Mouse (Mus musculus): ENCODE measurements around the gene Pmf1. TPM values are rescaled to one million over a fixed set of nuclear protein-coding genes. Genes with fewer than 3 reads are reported as not detected.
"Not testable (repeated sequence)": the region's sequence is repeated elsewhere in the genome, so short reads cannot be mapped to it uniquely, and the experiment has no call there.

Pmf1 gene
- polyA plus RNA-seq, 3 experiments from 2014 or later: 46.3 to 105 (median 50.5) TPM

DNA sequence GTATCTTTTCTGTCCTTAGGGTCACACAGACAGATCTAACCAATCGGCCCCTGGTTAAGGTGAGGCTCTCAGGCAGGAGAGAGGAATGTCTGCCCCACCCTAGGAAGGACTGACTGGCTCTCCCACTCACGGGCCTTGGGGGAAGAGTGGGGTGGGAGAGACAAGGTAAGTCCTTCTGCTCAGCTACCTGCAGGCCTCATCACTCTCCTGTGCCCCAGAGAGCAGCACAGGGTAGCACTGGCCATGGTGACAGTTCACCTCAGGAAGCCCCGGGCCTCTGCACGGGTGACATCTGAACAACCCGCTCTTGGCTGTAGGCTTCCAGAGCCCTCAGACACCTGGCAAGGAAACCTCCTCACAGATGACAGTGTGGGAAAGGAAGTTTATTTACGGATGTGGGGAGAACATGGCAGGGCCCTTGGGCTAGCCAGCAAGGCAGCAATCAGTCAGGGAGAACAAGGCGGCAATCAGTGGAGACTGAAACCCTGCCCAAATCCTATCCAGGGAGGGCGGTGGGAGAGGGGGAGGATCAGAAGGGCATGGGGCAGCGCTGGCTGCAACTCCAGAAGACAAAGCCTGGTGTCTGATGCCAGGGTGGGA, 16.3 kb downstream of the Pmf1 start:
- ATAC-seq: no peak

DNA sequence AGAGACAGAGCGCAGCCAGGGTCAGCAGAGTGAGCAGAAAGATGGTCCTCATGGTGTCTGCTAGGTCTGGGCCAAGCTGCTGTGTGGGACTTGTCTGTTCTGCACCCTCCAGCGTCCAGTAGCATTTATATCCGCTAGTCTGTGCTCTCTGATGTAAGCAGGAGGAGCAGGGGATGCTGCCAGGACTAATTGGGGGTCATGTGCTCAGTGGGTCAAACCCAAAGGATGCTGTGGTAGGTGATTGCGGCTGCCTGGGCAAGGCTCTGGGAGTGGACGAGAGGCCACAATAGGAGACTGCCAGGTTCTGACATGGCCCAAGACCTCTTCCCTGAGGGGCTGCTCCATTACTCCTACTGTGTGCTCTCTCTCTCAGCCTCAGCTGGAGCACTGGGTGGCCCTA, 25.8 kb downstream of the Pmf1 start, which contains the start of gene Bglap:
Gene Bglap, minus strand, starts transcription at position 101 of the 400 bp plus-strand sequence.
- ATAC-seq: no peak

DNA sequence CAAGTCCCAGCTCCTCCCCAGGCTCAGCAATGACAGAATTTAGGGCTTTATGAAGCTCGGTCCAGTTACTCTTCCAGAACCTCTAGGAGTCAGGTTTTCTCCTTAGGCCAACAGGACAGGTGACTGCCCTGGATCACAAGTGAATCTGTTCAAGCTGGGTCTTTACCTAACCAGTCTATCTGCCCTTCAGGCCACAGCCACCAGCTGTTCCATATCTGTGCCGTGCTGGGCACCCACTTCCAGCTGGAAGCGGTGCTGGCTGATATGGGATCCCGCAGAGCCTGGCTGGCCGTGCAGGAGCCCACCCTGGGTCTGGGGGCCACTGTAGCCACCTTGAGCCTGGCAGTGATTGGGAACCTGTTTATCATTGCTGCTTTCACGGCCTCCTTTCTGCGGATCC, 27.7 kb downstream of the Pmf1 start:
- not testable (repeated sequence) for ATAC-seq

DNA sequence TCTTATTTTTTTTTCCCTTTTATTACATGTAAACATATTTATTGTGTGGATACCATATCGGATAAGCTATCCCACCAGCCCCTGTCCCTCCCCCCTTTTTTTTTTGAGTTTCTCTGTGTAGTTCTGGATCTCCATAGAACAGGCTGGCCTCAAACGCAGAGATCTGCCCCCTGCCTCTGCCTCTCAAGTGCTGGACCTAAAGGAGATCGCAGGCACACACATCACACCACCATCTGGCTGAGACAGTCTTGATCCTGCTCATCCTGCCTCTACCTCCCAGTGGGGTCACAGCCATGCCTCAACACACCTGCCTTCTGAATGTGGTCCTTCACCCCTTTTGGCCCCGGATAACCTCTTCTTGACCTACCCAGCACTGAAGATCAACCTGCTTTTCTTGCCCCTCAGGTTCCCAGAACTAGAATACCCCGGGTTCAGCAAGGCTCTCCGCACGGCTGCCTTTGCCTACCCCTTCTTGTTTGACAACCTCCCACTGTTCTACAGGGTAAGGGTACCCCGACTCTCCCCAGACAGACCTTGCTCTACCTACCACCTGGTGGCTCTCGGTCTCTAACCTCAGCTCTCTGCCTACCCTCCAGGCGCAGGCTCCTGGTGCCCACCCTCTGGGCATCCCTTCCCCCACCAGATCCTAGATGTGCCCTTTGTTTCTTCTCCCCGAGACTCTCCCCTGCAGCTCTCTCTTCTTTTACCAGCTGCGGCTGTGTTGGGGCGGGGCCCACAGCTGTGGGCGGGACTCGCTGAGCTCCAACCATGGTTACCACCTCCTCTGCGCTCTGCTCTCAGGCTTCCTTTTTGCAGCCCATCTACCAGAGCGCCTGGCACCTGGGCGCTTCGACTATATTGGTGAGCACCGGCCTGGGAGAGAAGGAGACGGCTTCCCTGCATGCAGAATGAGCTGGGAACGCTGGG, 28.5 kb downstream of the Pmf1 start:
- peak; percentile 99 for ATAC-seq

DNA sequence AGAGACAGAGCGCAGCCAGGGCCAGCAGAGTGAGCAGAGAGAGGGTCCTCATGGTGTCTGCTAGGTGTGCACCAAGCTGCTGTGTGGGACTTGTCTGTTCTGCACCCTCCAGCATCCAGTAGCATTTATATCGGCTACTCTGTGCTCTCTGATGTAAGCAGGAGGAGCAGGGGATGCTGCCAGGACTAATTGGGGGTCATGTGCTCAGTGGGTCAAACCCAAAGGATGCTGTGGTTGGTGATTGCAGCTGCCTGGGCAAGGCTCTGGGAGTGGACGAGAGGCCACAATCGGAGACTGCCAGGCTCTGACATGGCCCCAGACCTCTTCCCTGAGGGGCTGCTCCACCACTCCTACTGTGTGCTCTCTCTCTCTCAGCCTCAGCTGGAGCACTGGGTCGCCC, 31.5 kb downstream of the Pmf1 start, which contains the start of gene Bglap2:
Gene Bglap2, minus strand, starts transcription at position 101 of the 400 bp plus-strand sequence.
- not testable (repeated sequence) for ATAC-seq

DNA sequence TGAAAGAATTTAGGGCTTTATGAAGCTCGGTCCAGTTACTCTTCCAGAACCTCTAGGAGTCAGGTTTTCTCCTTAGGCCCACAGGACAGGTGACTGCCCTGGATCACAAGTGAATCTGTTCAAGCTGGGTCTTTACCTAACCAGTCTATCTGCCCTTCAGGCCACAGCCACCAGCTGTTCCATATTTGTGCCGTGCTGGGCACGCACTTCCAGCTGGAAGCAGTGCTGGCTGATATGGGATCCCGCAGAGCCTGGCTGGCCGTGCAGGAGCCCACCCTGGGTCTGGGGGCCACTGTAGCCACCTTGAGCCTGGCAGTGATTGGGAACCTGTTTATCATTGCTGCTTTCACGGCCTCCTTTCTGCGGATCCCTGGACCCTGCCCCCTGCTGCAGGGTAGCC, 33.5 kb downstream of the Pmf1 start:
- not testable (repeated sequence) for ATAC-seq

DNA sequence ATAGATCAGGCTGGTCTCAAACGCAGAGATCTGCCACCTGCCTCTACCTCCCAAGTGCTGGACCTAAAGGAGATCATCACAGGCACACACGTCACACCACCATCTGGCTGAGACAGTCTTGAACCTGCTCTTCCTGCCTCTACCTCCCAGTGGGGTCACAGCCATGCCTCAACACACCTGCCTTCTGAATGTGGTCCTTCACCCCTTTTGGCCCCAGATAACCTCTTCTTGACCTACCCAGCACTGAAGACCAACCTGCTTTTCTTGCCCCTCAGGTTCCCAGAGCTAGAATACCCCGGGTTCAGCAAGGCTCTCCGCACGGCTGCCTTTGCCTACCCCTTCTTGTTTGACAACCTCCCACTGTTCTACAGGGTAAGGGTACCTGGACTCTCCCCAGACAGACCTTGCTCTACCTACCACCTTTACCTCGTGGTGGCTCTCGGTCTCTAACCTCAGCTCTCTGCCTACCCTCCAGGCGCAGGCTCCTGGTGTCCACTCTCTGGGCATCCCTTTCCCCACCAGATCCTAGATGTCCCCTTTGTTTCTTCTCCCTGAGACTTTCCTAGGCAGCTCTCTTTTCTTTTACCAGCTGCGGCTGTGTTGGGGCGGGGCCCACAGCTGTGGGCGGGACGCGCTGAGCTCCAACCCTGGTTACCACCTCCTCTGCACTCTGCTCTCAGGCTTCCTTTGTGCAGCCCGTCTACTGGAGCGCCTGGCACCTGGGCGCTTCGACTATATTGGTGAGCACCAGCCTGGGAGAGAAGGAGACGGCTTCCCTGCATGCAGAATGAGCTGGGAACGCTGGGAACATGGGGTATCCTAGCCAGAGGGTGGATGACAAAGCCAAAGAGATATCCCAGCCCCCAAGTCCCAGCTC, 34.1 kb downstream of the Pmf1 start:
- peak; percentile 85 for ATAC-seq

DNA sequence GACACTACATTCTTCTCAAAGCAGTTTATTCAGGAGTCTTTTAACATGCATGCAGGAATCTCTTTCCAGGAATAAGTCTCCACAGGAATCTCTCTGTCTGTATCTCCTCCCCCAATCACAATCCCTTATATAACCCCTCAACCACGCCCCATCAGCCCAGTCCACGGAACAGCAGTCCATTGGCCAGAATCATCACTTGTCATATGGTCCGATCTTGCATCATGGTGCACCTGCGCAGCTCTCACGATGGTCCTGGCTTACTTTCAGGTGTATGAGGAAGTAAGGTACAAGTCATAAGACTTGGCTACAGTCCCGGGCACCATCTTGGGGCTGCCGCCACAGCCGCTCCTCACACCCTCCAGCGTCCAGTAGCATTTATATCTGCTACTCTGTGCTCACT, 37.5 kb downstream of the Pmf1 start, which contains the start of gene Bglap3:
Gene Bglap3, minus strand, starts transcription at position 101 of the 400 bp plus-strand sequence.
- not testable (repeated sequence) for ATAC-seq

DNA sequence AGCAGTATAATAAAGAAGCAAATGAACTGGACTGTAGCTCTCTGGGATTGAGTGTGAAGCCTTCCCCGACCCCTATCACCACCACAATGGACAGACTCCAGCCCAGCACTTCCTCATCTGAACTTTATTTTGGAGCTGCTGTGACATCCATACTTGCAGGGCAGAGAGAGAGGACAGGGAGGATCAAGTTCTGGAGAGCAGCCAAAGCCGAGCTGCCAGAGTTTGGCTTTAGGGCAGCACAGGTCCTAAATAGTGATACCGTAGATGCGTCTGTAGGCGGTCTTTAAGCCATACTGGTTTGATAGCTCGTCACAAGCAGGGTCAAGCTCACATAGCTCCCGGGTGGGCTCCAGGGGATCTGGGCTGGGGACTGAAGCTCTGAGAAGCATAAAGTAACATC, 41.6 kb downstream of the Pmf1 start:
- ATAC-seq: not testable (repeated sequence)

DNA sequence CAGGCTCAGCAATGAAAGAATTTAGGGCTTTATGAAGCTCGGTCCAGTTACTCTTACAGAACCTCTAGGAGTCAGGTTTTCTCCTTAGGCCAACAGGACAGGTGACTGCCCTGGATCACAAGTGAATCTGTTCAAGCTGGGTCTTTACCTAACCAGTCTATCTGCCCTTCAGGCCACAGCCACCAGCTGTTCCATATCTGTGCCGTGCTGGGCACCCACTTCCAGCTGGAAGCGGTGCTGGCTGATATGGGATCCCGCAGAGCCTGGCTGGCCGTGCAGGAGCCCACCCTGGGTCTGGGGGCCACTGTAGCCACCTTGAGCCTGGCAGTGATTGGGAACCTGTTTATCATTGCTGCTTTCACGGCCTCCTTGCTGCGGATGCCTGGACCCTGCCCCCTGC, 42.6 kb downstream of the Pmf1 start:
- ATAC-seq: not testable (repeated sequence)

DNA sequence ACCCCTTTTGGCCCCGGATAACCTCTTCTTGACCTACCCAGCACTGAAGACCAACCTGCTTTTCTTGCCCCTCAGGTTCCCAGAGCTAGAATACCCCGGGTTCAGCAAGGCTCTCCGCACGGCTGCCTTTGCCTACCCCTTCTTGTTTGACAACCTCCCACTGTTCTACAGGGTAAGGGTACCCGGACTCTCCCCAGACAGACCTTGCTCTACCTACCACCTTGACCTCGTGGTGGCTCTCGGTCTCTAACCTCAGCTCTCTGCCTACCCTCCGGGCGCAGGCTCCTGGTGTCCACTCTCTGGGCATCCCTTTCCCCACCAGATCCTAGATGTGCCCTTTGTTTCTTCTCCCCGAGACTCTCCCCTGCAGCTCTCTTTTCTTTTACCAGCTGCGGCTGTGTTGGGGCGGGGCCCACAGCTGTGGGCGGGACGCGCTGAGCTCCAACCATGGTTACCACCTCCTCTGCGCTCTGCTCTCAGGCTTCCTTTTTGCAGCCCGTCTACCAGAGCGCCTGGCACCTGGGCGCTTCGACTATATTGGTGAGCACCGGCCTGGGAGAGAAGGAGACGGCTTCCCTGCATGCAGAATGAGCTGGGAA, 43.2 kb downstream of the Pmf1 start:
- peak; percentile 91 for ATAC-seq

DNA sequence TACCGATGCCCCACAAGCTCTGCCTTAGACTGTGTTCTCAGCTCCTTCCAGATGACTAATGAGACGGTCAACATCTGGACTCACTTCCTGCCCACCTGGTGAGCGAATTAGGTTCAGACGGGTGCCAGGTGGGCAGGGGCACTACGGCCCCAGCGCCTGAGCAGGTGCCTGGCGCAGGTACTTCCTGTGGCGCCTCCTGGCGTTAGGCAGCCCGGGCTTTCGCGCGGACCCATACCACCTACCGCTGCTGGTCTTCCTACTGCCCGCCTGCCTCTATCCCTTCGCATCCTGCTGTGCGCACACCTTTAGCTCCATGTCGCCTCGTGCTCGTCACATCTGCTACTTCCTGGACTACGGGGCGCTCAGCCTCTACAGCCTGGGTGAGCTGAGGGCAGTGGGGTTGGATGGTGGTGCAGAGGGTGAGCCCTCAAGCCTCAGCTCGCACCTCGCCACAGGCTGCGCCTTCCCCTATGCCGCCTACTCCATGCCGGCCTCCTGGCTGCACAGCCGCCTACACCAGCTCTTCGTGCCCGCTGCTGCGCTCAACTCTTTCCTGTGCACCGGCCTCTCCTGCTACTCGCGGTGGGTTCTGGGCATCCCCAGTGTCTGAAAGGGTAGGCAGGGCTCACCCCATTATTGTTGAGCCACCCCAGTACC, 44.3 kb downstream of the Pmf1 start:
- no peak for ATAC-seq

DNA sequence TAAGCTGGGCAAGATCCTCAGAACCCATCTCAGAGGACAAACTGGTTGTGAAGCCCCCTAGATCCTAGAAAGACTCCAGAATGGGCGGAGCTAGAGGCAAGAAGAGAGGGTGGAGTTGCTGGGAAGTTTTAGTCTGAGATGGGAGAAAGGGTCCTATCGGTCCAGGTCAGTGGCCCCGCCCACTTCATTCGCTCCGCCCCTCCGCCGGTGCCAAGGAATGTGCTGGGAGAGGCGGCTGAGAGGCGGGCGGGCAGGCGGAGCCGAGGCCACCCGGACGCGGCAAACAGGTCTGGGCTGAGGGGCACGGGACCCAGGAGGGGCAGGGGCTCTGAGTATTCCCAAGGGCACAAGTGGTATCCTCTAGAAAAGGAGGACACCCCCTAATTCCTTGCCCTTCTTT, 45.8 kb downstream of the Pmf1 start, which contains the start of gene Paqr6:
Gene Paqr6, plus strand, starts transcription at position 248 of the 400 bp plus-strand sequence.
- no peak for ATAC-seq

DNA sequence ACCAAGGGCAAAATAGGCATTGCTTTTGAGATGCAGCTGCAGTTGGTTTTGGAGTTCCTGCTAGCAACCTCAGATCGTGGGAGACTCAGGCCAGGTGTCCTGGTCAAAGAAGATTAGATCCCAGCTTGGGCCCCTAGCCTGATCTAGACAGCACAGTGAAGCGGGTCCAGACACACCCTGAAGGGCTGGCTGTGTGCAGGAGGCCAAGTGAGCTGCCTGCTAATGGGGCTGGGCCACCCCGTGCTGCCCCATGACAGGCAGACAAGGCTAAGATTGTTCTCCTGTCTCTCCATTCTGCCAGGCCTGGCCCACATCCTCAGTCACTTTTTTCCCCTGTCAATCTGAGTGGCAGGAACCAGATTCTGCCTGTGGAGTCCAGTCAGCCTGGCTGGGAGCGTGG, 46.4 kb downstream of the Pmf1 start:
- ATAC-seq: no peak

DNA sequence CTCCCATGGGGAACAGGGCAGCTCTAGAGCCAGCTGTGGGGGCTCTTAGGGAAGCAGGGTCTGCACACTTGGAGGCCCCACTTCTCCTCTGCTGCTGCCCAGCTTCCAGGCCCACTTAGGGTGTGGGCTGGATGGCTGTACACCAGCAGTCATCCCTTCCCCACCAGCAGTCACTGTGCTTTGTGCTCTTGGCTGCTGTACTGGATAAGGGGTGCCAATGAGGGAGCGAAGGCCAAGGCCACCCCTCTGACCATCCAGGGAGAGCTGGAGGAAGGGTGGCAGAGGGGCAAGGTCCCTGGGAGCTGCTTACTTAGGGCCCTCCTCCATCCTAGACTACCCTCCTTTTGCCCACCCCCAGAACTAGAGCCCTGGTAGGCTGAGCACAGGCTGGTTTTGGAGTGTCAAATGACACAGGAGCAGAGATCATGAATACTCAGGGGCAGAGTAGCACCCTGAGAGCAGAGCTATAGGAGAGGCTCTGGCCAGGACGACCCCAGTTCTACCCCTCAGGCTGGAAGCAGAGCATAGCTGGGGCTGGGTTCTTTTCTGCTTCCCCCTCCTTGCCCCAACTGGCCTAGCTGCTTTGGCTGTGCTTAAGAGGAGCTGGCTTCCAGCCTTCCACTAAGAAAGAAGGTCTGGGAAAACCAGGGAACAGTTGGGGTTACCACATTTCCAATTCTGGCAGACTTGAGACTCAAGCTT, 48.4 kb downstream of the Pmf1 start:
- no peak for ATAC-seq

DNA sequence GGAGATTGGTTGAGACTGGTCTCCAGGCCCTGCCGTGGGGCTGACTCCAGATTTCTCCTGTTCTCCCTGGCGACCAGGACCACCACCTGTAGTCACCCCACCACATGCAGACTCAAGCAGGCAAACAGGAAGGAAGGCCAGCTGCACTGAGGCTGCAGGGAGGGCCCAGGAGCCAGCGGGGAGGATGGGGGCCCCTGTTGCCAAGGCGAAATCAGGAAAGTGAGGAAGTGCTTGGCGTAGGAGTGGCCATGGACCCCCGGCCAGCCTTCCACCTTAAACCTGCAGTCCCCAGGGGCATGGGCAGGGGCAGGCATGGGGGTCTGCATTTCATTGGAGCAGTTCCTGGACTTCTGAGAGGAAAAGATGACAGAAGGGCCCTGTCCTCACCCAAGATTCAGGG, 49.0 kb downstream of the Pmf1 start:
- ATAC-seq: no peak

DNA sequence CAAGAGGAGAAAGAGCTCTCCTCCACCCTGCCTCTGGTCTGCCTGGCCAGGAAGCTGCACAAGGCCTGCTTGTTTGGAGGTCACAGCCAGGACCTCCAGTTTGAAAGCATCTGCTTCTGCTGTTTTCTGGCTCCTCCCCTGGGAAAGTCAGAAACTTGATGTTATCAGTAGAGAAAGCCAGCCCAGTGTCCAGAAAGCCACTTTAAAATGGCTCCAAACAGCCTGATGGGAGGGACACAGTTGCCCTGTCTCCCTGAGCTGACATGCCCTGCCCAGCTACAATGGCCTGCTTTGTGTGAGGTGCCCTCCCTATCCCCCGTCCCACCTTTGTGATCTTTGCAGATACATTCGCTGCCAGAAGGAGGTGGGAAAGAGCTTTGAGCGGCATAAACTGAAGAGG, 50.1 kb downstream of the Pmf1 start:
- ATAC-seq: no peak

DNA sequence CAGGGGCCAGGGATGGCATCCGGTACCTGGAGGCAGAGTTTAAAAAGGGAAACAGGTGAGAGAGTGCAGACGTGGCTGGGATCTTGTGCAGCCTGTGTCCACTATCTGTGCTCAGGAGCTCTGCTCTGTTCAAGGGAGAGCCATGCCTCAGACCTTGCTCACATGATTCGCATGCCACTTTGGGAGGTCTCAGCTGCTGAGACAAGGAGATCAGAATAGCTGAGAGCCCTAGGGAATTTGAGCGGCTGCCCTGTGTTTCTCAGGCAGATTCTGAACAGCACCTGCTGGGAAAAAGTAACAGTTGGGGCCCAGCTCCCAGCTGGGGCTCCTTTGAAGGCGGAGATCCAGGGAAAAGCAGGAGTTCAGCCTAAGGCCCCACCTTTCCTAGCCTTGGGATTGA, 50.5 kb downstream of the Pmf1 start:
- ATAC-seq: no peak

DNA sequence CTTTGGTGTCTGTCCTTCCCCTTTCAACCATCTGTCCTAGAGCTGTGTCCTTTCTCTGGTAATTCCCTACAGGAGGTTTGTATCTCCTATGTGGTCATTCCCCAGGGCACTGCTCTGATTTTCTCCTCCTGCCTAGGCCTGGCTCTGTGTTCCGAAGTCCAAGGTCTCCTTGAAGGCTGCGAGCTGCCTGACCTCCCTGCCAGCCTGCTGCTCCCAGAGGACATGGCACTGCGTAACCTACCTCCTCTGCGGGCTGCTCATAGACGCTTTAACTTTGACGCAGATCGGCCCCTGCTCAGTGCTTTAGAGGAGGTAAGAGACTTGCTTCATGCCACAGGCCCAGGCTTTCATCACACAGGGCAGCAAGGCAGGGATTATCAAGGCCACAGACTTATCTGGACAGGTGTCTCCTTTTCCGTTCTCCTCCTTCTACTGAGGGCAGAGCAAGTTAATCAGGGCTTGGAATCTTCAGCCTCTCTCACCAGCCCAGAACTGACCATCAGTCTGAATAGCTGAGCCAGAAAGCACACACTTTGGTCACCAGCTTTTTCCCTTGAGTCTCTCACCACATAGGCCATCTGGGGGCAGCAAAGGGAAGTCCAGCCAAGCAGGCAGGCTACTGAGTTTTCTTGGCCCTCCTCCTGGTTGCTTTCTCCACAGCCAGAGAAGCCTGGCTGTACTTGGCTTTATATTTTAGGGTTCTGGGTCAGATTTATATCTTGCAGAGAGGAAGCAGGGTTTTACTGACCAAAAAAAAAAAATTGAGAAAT, 55.5 kb downstream of the Pmf1 start:
- no peak for ATAC-seq

DNA sequence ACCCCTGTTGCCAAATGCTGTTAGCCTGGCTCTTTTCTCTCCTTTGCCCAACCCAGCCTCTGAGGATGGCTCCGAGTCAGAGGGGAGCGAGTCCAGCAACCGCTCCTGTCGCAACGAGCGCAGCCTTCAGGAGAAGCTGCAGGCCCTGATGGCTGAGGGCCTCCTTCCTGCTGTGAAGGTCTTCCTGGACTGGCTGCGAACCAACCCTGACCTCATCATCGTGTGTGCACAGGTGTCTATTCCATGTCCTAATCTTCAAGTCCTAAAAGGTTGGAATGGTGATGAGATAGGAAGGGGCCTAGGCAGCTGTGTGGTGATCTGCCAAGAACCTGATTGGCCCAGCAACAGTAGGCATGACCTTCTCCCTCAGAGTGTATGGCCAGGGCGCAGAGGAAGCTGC, 57.2 kb downstream of the Pmf1 start:
- ATAC-seq: no peak

All from inflammation-experienced regulatory T-cells, adult 6 months (primary cell).